Mouse (Mus musculus): Measurements from ENCODE around the gene Npff.

Gene Npff

DNA sequence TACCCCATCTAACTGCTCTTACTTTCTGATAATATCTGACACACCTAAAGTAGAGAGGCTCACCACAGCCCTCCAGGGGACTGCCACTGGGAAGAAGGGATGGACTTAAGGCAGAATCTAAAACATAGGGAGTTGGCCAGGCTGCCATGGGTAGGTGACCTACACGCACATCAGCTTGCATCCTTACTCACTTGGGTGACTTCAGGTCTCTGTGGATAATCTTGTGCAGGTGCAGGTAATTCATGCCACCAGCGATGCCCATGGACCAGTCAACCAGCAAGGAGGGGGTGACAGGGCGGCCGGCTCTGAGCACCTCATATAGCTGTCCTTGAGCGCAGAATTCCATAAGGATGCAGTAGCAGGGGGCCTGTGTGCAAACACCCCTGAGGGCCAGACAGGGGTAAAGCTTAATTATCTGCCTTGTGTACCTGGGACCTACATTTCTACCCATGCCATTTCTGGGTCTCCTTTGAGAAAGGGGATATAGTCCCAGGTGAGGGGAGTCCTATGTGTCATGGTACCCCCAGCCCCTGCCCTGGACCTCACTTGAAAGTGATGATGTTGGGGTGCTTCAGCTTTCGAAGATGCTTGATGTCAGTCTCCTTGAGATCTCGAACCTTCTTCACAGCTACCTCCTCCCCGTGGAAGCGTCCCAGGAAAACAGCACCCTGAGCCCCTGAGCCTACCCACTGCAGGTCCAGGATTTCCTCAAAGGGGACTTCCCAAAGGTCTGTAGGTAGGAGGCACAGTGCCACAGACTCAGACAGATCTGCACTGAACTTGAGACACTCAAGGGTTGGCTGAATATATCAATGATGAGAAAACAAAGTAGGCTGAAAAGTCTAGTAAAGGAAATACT lies 20.6 kb downstream of the Npff start:
- DNase-seq (ENCODE audit: inconsistent ontology term) = no peak

- DNase-seq (ENCODE audit: inconsistent ontology term) = no peak
Measured at GRCm38 (mm10) chr15:102503447-102503846, 21.3 kb downstream of the Npff start, which contains the start of gene Gm10337. TSS of gene Gm10337 (plus strand) at chr15:102503722.

GRCm38 (mm10) chr15:102502254-102502840 lies 22.4 kb downstream of the Npff start:
- DNase-seq (ENCODE audit: inconsistent ontology term) = no peak

DNA sequence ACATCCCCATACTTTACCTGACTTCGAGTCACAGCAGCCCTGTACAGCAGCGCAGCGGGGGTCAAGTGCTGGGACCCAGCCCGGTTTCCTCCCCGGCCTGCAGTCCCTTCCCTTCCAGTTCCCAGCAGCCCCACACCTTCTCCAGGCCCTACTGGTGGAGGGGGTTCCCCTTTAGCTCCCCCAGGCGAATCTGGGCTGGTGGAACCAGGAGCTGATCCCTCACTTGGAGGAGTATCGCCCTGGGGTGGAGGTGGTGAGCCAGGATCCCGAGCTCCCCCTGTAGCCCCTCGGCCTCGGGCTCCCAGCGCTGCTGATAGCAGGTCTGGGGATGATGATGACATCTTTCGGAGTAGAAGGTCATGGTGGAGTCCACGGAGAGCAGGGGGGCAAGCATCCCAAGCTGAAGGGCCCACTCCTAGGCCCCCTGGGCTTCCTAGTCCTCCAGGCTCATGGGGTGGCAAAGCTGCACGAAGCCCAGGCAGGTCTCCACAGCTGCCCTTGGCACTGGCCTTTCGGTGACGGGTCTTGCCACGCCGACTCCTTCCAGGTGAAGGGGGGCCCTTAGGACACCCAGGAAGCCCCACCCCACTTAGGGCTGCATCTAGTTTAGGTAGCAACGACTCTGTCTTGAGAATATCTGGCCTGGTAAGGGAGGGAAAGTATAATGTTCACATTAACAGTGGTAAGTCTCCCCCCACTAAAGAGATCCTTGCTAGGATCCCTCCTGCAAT lies 23.5 kb downstream of the Npff start:
- no peak for DNase-seq (ENCODE audit: inconsistent ontology term)

DNA sequence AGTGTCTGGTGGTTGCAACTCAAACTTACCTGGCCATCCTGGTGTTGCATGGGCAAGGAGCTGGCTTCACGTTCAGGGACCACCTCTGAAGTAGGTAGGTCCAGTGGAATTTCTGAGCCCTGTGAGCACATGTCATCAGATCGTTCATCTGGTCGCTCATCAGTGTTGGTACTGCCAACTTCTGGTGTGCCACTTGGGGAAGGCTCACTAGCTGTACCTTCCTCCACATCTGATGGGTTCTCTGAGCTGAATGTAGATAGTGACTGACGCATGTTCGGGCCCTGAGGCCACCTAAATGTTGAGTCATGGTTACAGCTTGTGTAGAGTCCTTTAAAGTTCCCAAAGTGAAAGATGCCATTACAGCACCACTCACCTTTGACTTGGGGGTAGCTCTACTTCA lies 24.3 kb downstream of the Npff start:
- no peak for DNase-seq (ENCODE audit: inconsistent ontology term)

GRCm38 (mm10) chr15:102499851-102500250 lies 24.9 kb downstream of the Npff start:
- DNase-seq (ENCODE audit: inconsistent ontology term) = no peak

DNA sequence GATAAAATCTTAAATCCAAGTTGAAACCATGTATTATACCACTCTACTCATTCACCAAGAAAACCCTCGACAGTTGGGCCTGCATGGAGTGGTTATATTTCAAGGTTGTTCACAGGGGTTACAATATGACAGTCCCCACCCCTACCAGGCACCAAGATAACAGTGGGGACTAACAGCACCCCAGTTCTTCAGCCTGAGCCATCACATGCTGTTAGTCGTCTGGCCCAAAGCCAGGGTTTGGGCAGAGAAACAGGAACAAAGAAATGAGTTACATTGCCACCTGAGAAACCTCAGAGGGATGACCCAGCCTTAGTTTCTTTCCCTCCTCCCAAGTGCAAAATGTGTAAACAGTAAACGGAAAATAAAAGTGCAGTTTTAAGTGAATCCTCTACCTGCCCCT lies 25.4 kb downstream of the Npff start:
- no peak for DNase-seq (ENCODE audit: inconsistent ontology term)

- DNase-seq (ENCODE audit: inconsistent ontology term) = no peak
Measured at GRCm38 (mm10) chr15:102498322-102498721, 26.4 kb downstream of the Npff start.

- DNase-seq (ENCODE audit: inconsistent ontology term) = no peak
Measured at GRCm38 (mm10) chr15:102487664-102488063, 37.1 kb downstream of the Npff start.

DNA sequence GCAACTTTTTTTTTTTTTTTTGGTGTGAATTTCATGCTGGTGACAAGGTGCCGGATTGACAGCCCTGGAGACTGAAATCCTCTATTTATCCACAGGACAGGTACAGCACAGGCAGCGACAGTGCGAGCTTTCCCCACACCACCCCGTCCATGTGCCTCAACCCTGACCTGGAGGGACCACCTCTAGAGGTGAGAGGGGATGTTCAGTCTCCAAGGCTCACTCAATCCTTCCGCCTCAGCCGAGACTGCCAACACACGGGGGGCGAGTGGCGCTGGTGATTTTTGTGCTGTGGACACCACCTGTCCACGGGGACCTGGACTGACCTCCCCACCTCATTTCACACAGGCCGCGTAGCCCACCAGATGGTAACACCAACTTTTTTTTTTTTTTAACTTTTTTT lies 38.9 kb downstream of the Npff start:
- no peak for DNase-seq (ENCODE audit: inconsistent ontology term)

DNA sequence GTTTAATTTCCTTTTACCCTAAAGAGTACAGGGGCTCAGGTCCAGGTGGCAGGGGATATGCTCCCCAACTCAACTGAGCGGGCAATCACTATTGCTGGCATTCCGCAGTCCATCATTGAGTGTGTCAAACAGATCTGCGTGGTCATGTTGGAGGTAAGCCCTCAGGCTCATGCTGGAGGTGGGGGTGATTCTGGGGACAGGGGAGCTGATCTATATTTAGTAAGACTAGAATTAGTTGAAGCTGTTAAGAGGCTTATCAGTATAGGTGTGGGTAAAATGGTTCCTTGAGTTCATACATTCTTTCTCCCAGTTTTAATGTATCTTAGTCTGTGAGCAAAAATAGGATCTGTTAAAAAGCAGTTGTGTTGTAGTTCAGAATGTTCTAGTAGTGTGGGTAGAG lies 41.6 kb downstream of the Npff start:
- DNase-seq (ENCODE audit: inconsistent ontology term) = no peak

GRCm38 (mm10) chr15:102474520-102474919 lies 50.2 kb downstream of the Npff start:
- DNase-seq (ENCODE audit: inconsistent ontology term) = no peak
